Mouse (Mus musculus): ENCODE measurements around the gene Sdf4. TPM values are rescaled to one million over a fixed set of nuclear protein-coding genes. Genes with fewer than 3 reads are reported as not detected.

Gene Sdf4
- polyA plus RNA-seq, 1 experiment = 142 TPM

DNA sequence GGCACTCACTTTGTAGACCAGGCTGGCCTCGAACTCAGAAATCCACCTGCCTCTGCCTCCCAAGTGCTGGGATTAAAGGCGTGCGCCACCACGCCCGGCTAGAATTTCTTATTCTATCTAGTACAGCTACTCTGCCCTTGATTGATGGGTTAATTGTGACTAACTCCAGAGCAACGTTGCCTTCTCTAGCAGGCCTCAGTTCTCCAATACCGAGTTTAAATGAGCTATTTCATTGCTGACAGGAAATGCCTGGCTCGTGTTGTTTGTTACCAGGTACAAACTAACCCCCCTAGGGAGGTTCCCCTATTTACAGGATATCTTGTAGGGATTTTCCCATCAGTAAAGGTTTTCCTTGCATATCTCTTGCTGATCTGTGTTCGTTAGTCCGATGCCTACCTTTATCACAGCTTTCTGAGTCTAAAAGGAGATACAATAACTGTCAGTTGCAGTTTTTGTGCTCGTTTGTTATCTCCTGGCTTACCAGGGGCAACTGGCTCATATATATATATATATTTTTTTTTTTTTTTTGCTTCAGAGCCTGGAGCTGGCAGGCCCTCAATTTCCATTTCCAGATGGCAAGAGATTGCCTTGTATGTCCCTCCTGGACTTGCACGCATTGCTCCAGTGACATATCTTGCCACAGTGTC, 11.1 kb upstream of the Sdf4 start:
- Histone ChIP-seq H3K4me3 (replicated peaks; ENCODE audit: insufficient read depth, low read depth, low read length) (no peak overlapping the region), H3K27ac (ENCODE audit: insufficient read depth, low read length) (no peak overlapping the region), H3K27me3 (ENCODE audit: control insufficient read depth, insufficient read depth, low read length) (no peaks in the 10 kb centered on the region), H3K4me1 (ENCODE audit: control insufficient read depth, insufficient read depth, low read length) (no peaks in the 10 kb centered on the region)
- no peak for TF ChIP-seq CTCF (IDR thresholded peaks at IDR 0.05; ENCODE audit: borderline replicate concordance, insufficient read depth, low read depth, low read length)
- no peak for TF ChIP-seq POLR2A (IDR thresholded peaks at IDR 0.05; ENCODE audit: borderline replicate concordance, insufficient read depth, low read length)
- 74% methylated on average over 12 of the region's 12 CpGs for WGBS
- no peak for DNase-seq

DNA sequence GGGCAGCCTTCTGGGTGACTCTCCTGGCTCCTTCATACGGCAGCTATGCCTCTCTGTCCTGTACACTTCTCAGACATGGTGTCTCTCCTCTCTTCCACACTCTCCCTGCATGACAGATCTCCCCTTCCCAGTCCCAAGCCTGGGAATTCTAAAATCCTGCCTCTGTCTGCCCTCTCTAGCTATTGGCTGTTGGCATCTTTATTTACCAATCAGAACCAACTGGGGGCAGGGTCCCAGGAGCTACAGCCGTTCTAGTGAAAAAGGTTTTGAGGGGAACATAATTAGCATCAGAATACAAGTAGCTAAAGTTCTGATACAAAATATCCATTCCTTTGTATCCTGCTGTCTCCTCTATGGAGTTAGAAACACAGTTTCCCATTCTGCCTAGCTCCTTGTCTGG, 8.9 kb upstream of the Sdf4 start:
- DNase-seq = no peak
- no peaks in the 10 kb centered on the region for H3K27me3 ChIP-seq (ENCODE audit: control insufficient read depth, insufficient read depth, low read length)
- no peak overlapping the region for H3K4me3 ChIP-seq (replicated peaks; ENCODE audit: insufficient read depth, low read depth, low read length)
- TF ChIP-seq CTCF (IDR thresholded peaks at IDR 0.05; ENCODE audit: borderline replicate concordance, insufficient read depth, low read depth, low read length) (no peak), POLR2A (IDR thresholded peaks at IDR 0.05; ENCODE audit: borderline replicate concordance, insufficient read depth, low read length) (no peak)
- no peak overlapping the region for H3K27ac ChIP-seq (ENCODE audit: insufficient read depth, low read length)
- H3K4me1 ChIP-seq (ENCODE audit: control insufficient read depth, insufficient read depth, low read length) = no peaks in the 10 kb centered on the region
- WGBS = 17% methylated on average over 2 of the region's 2 CpGs

DNA sequence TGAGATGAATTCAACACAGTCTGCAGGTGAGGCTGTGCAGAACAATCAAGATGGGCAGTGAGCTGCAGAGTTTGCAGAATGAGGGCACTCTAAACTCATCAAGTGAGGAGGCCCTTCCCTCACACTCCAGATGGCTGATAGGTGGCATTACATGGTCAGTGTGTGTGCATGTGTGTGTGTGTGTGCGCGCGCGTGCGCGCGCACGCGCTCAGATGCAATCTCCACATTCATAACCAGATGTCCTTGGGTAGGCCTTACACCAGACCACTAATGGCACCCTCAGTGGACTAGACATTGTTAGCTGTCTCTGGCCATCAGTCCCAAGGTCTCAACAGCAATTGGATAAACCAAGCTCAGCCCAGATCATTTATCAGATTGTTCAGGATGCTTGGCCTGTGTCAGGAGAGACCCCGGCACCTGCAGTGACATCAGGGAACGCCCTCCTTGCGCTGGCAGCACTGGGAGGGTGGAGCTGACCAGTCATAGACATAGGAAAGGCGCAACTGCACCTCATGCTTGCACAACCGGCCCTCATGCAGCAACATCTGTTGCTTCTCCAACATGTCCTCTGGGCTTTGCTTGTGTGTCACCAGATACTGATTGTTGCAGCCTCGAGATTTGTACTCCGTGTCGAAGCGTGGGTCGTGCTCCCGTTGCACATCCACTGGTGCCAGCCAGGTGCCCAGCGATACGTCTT, 1.3 kb upstream of the Sdf4 start:
- Histone ChIP-seq H3K27ac (ENCODE audit: insufficient read depth, low read length) (no peak overlapping the region), H3K4me3 (replicated peaks; ENCODE audit: insufficient read depth, low read depth, low read length) (peak overlapping the region; percentile 66), H3K27me3 (ENCODE audit: control insufficient read depth, insufficient read depth, low read length) (no peaks in the 10 kb centered on the region), H3K4me1 (ENCODE audit: control insufficient read depth, insufficient read depth, low read length) (peaks cover 12% of the 10 kb centered on the region)
- 74% methylated on average over 22 of the region's 22 CpGs for WGBS
- TF ChIP-seq POLR2A (IDR thresholded peaks at IDR 0.05; ENCODE audit: borderline replicate concordance, insufficient read depth, low read length) (no peak), CTCF (IDR thresholded peaks at IDR 0.05; ENCODE audit: borderline replicate concordance, insufficient read depth, low read depth, low read length) (no peak)
- no peak for DNase-seq

- Histone ChIP-seq H3K27ac (ENCODE audit: insufficient read depth, low read length) (peak overlapping the region; percentile 76; the same call in 1 of the 2 replicates), H3K27me3 (ENCODE audit: control insufficient read depth, insufficient read depth, low read length) (no peaks in the 10 kb centered on the region), H3K4me1 (ENCODE audit: control insufficient read depth, insufficient read depth, low read length) (peaks cover 12% of the 10 kb centered on the region), H3K4me3 (replicated peaks; ENCODE audit: insufficient read depth, low read depth, low read length) (peak overlapping the region; percentile 66)
- DNase-seq = no peak
- no peak for TF ChIP-seq POLR2A (IDR thresholded peaks at IDR 0.05; ENCODE audit: borderline replicate concordance, insufficient read depth, low read length)
- no peak for TF ChIP-seq CTCF (IDR thresholded peaks at IDR 0.05; ENCODE audit: borderline replicate concordance, insufficient read depth, low read depth, low read length)
- 18% methylated on average over 37 of the region's 37 CpGs for WGBS
Measured at GRCm38 (mm10) chr4:155991908-155992230, 803 bp upstream of the Sdf4 start.

- H3K27ac ChIP-seq (ENCODE audit: insufficient read depth, low read length) = peak overlapping the region; percentile 99
- peaks cover 12% of the 10 kb centered on the region for H3K4me1 ChIP-seq (ENCODE audit: control insufficient read depth, insufficient read depth, low read length)
- WGBS = under 1% methylated on average over 70 of the region's 70 CpGs
- peak in 1 of 2 experiments; percentile 98 for DNase-seq
- H3K4me3 ChIP-seq (replicated peaks; ENCODE audit: insufficient read depth, low read depth, low read length) = peak overlapping the region; percentile 90
- no peaks in the 10 kb centered on the region for H3K27me3 ChIP-seq (ENCODE audit: control insufficient read depth, insufficient read depth, low read length)
- TF ChIP-seq POLR2A (IDR thresholded peaks at IDR 0.05; ENCODE audit: borderline replicate concordance, insufficient read depth, low read length) (no peak), CTCF (IDR thresholded peaks at IDR 0.05; ENCODE audit: borderline replicate concordance, insufficient read depth, low read depth, low read length) (no peak)
Measured at GRCm38 (mm10) chr4:155992906-155993547, 355 bp downstream of the Sdf4 start.

GRCm38 (mm10) chr4:155993606-155994005, 934 bp downstream of the Sdf4 start:
- H3K27ac ChIP-seq (ENCODE audit: insufficient read depth, low read length) = peak overlapping the region; percentile 99
- H3K4me1 ChIP-seq (ENCODE audit: control insufficient read depth, insufficient read depth, low read length) = peaks cover 12% of the 10 kb centered on the region
- WGBS = 3% methylated on average over 15 of the region's 15 CpGs
- TF ChIP-seq POLR2A (IDR thresholded peaks at IDR 0.05; ENCODE audit: borderline replicate concordance, insufficient read depth, low read length) (no peak), CTCF (IDR thresholded peaks at IDR 0.05; ENCODE audit: borderline replicate concordance, insufficient read depth, low read depth, low read length) (no peak)
- no peaks in the 10 kb centered on the region for H3K27me3 ChIP-seq (ENCODE audit: control insufficient read depth, insufficient read depth, low read length)
- peak overlapping the region; percentile 90 for H3K4me3 ChIP-seq (replicated peaks; ENCODE audit: insufficient read depth, low read depth, low read length)
- no peak for DNase-seq

GRCm38 (mm10) chr4:156004109-156004508, 11.4 kb downstream of the Sdf4 start:
- no peak for DNase-seq
- TF ChIP-seq POLR2A (IDR thresholded peaks at IDR 0.05; ENCODE audit: borderline replicate concordance, insufficient read depth, low read length) (no peak), CTCF (IDR thresholded peaks at IDR 0.05; ENCODE audit: borderline replicate concordance, insufficient read depth, low read depth, low read length) (no peak)
- H3K4me3 ChIP-seq (replicated peaks; ENCODE audit: insufficient read depth, low read depth, low read length) = no peak overlapping the region
- WGBS = 93% methylated on average over 3 of the region's 3 CpGs
- H3K27ac ChIP-seq (ENCODE audit: insufficient read depth, low read length) = no peak overlapping the region
- no peaks in the 10 kb centered on the region for H3K4me1 ChIP-seq (ENCODE audit: control insufficient read depth, insufficient read depth, low read length)
- H3K27me3 ChIP-seq (ENCODE audit: control insufficient read depth, insufficient read depth, low read length) = no peaks in the 10 kb centered on the region

Measured in cerebellum, adult 2 months (tissue).